Mouse (Mus musculus) heart, postnatal 0 days (tissue): ENCODE results near the gene Sgk1. TPM values are rescaled to one million over a fixed set of nuclear protein-coding genes. Genes with fewer than 3 reads are reported as not detected.
A peak's percentile ranks its signal among the peaks of the same experiment; 100 is the strongest.

Source experiments
- ATAC-seq: fragments of 200-750 bp; cut with Nextera tagmentation; 2 replicates; pipeline ENCODE4 v1.8.0; 2017; ENCODE audit warnings: low read depth, moderate number of reproducible peaks, moderate library complexity; ENCODE audit not compliant: insufficient read depth
- DNase-seq: peaks from one replicate; pipeline ENCODE4 v3.0.0-alpha.2; 2016; ENCODE audit warnings: low spot score
- H3K27ac ChIP-seq: fragments of 300-500 bp; sonication (generic); 2 replicates; pipeline ENCODE4 v1.5.1; 2014; ENCODE audit warnings: low read depth, mild to moderate bottlenecking
- H3K27me3 ChIP-seq: fragments of 300-500 bp; sonication (generic); 2 replicates; pipeline ENCODE4 v1.6.1; 2014; ENCODE audit warnings: low read length, mixed read lengths; ENCODE audit not compliant: control insufficient read depth, insufficient read depth
- H3K36me3 ChIP-seq: fragments of 300-500 bp; sonication (generic); replicated peaks from 2 replicates; pipeline ENCODE4 v1.6.1; 2014; ENCODE audit warnings: low read length, mixed read lengths; ENCODE audit not compliant: control insufficient read depth, insufficient read depth
- H3K4me1 ChIP-seq: fragments of 300-500 bp; sonication (generic); 2 replicates; pipeline ENCODE4 v1.6.1; 2014; ENCODE audit warnings: antibody characterized with exemption; ENCODE audit not compliant: control insufficient read depth, insufficient read depth
- H3K4me2 ChIP-seq: fragments of 300-500 bp; sonication (generic); 2 replicates; pipeline ENCODE4 v1.6.1; 2014; ENCODE audit warnings: low read depth, mild to moderate bottlenecking, low read length, moderate library complexity
- H3K4me3 ChIP-seq: fragments of 300-500 bp; sonication (generic); 2 replicates; pipeline ENCODE4 v1.5.1; 2014; ENCODE audit warnings: low read depth, low read length
- H3K9ac ChIP-seq: fragments of 300-500 bp; sonication (generic); replicated peaks from 2 replicates; pipeline ENCODE4 v1.6.1; 2014; ENCODE audit warnings: low read depth, low read length, mixed read lengths
- H3K9me3 ChIP-seq: fragments of 300-500 bp; sonication (generic); replicated peaks from 2 replicates; pipeline ENCODE4 v1.6.1; 2016; ENCODE audit warnings: low read length; ENCODE audit not compliant: control insufficient read depth
- CTCF ChIP-seq: IDR thresholded peaks from 2 replicates; pipeline ENCODE4 v1.5.1; 2016; ENCODE audit warnings: antibody characterized with exemption, control low read depth, low read depth
- EP300 ChIP-seq: IDR thresholded peaks from 2 replicates; pipeline ENCODE4 v1.6.1; 2016; ENCODE audit warnings: antibody characterized with exemption, low read depth
- WGBS: fragments of 180-500 bp; shearing (Covaris S2); extraction: QIAGEN DNeasy Blood & Tissue Kit; methylation state at CpG from one replicate; pipeline ENCODE4 v1.1.7; 2014; 5-methylcytosine and 5-hydroxymethylcytosine counted together
- polyA plus RNA-seq: library from polyadenylated mRNA; unstranded; fragments of >200 nt; fragmentation: Nextera tagmentation; extraction: Ambion mirVana; gene quantifications from 2 replicates; pipeline ENCODE4 v1.2.1, GENCODE M21; 2015
- total RNA-seq: library from RNA; depleted of rRNA; stranded (reverse); fragments of >200 nt; gene quantifications from 2 replicates; pipeline ENCODE4 v1.2.3, GENCODE M21; 2014; ENCODE audit warnings: low replicate concordance

Gene Sgk1
- total and polyA plus RNA-seq, 2 experiments from 2014 or later: 35.8 to 134 TPM

DNA sequence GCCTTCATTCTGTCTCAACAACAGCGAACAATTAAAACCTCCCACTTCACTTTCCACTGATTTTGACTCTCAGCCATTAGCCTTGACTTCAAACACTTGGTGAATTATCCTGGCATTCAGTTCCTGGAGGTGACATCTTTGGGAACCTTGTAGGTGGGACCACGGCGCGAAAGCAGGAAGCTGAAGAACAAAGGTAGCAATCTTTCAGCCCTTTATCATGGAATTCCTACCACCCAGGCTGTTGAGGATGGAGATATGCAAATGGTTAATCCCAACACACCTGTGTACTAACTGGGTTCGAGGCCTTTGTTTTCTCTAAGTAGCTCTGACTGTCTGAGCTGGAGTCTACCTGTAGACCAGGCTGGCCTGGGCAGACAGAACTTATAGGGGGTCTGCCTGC is 106.5 kb downstream of the Sgk1 start:
- WGBS: 78% methylated on average over 5 of the region's 5 CpGs

DNA sequence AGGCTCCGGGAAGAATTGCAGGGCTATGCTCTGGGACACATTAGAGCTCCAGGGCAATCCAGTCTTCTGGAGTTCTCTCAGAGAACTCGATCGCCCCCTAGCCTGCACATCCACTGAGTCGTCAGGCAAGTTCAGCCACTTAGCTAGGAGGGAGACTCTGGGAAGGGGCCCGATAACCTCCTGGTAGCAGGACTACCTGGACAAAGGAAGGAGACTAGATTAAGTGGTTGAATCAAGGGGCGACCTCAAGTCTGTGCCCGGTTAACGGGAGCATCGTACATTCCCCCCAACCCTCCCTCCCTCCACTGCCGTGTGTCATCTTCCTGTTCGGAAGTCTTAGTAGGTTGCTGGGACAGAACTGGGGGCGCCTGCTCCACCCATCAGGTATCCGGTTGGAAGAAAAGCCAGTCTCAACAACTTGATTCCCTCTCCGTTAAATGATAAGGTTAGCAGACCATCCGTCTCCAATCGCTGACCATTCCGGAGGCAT is 109.4 kb downstream of the Sgk1 start:
- H3K4me3 ChIP-seq: peak overlapping the region; percentile 81
- no peaks in the 10 kb centered on the region for H3K4me1 ChIP-seq
- TF ChIP-seq EP300 (peak; percentile 80), CTCF (peak; percentile 76)
- H3K4me2 ChIP-seq: peak overlapping the region; percentile 93
- H3K9me3 ChIP-seq: no peaks in the 10 kb centered on the region
- peak overlapping the region; percentile 99 for H3K27ac ChIP-seq
- H3K9ac ChIP-seq: 0 out of 2 replicates have a peak overlapping the region, but pooled peaks have one; percentile 90
- 17% methylated on average over 17 of the region's 17 CpGs for WGBS
- H3K27me3 ChIP-seq: peaks cover 4% of the 10 kb centered on the region; the same call in 1 of the 2 replicates
- peaks cover 6% of the 10 kb centered on the region for H3K36me3 ChIP-seq
- DNase-seq: peak; percentile 81
- peak; percentile 7; the same call in 1 of the 2 replicates for ATAC-seq

More for the DNA sequence above, 106.5 kb downstream of the Sgk1 start:
- no peak overlapping the region for H3K9ac ChIP-seq
- H3K4me2 ChIP-seq: no peak overlapping the region
- H3K4me3 ChIP-seq: no peak overlapping the region
- no peak for DNase-seq
- H3K9me3 ChIP-seq: no peaks in the 10 kb centered on the region
- H3K4me1 ChIP-seq: no peaks in the 10 kb centered on the region
- no peak for TF ChIP-seq CTCF
- no peak for TF ChIP-seq EP300
- no peak for ATAC-seq
- no peaks in the 10 kb centered on the region for H3K36me3 ChIP-seq
- H3K27me3 ChIP-seq: peaks cover 4% of the 10 kb centered on the region; the same call in 1 of the 2 replicates
- no peak overlapping the region for H3K27ac ChIP-seq

DNA sequence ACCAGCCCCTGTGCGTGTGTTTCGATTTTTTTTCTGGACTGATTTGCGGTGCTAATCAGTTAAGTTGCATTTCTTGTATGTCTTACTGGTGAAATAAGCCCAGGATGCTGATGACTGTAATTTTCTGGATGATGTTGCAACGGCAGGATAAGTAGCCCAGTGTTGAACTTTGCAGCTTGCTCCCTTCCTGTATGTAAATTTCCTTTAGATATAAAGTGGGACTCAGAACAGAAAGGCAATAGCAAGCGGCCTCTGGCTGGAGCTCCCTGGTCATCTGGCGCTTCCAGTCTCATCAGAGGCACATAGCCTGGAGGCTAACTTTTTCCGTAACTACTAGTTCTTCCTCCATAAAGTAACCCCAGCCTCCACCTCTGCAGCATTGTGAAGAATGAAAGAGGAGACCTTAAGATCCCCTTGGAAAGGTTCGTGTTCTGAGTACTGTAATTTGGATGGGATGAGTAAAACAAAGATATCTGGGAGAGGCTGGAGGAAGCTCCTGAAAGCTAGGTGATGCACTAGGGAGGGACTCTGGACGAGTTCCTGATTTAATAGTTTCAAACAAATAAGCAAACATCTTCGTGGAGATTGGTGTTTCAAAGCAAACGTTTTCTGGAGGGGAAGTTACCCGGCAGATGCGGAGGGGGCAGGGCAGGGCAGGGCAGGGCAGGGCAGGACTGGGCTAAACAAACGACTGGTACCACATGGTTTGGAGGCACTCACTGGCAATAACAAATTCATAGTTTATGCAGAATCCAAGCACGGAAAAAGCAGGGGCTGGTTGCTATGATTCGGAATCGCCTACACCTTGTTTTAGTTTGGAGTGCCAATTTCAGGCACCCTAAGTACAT is 110.2 kb downstream of the Sgk1 start:
- WGBS: 28% methylated on average over 17 of the region's 17 CpGs
- peak overlapping the region; percentile 99 for H3K27ac ChIP-seq
- peak overlapping the region; percentile 93 for H3K4me2 ChIP-seq
- H3K9me3 ChIP-seq: no peaks in the 10 kb centered on the region
- H3K4me1 ChIP-seq: no peaks in the 10 kb centered on the region
- peaks cover 4% of the 10 kb centered on the region; the same call in 1 of the 2 replicates for H3K27me3 ChIP-seq
- peaks cover 14% of the 10 kb centered on the region for H3K36me3 ChIP-seq
- no peak for ATAC-seq
- H3K9ac ChIP-seq: peak overlapping the region; percentile 90
- DNase-seq: peak; percentile 34
- peak overlapping the region; percentile 81 for H3K4me3 ChIP-seq
- TF ChIP-seq EP300: no peak
- no peak for TF ChIP-seq CTCF

DNA sequence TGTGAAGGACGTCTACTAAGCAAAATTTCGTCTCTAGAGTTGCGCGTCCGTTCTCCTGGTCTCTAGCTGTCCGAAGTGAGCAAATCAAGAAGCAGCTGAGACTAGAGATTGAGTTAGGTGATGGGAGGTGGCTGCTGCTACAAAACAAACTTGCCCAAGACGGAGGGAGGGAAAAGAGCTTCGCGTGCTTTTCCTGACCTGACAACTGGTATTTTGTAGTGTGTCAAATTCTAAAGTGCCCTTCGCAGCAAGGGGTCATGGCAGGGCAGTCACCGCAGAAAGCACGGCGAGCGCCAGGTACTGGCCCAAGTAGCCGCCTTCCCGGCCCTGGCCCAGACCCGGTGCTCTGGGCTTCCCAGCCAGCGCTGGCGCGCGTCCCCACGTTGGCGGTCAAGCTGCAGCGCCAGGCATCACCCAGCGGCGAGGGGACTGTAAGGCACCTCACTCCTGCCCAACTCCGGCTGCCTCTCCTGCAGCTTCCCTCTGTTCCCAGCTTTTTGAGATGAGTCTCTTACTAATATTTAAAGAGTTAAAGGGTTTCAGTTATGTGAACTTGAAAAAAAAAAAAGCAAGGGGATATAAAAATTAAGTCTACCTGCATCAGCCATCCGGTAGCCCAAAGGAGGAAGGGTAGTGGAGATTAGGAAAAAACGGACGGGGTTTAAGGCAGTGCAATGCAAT is 111.0 kb downstream of the Sgk1 start:
- H3K27ac ChIP-seq: peak overlapping the region; percentile 99
- H3K9ac ChIP-seq: peak overlapping the region; percentile 90
- peak; percentile 42 for ATAC-seq
- 2% methylated on average over 30 of the region's 30 CpGs for WGBS
- no peak for TF ChIP-seq EP300
- TF ChIP-seq CTCF: peak; percentile 62
- peak overlapping the region; percentile 81 for H3K4me3 ChIP-seq
- peaks cover 22% of the 10 kb centered on the region for H3K36me3 ChIP-seq
- DNase-seq: peak; percentile 76
- H3K27me3 ChIP-seq: peaks cover 4% of the 10 kb centered on the region; the same call in 1 of the 2 replicates
- H3K4me2 ChIP-seq: peak overlapping the region; percentile 93
- no peaks in the 10 kb centered on the region for H3K9me3 ChIP-seq
- no peaks in the 10 kb centered on the region for H3K4me1 ChIP-seq

DNA sequence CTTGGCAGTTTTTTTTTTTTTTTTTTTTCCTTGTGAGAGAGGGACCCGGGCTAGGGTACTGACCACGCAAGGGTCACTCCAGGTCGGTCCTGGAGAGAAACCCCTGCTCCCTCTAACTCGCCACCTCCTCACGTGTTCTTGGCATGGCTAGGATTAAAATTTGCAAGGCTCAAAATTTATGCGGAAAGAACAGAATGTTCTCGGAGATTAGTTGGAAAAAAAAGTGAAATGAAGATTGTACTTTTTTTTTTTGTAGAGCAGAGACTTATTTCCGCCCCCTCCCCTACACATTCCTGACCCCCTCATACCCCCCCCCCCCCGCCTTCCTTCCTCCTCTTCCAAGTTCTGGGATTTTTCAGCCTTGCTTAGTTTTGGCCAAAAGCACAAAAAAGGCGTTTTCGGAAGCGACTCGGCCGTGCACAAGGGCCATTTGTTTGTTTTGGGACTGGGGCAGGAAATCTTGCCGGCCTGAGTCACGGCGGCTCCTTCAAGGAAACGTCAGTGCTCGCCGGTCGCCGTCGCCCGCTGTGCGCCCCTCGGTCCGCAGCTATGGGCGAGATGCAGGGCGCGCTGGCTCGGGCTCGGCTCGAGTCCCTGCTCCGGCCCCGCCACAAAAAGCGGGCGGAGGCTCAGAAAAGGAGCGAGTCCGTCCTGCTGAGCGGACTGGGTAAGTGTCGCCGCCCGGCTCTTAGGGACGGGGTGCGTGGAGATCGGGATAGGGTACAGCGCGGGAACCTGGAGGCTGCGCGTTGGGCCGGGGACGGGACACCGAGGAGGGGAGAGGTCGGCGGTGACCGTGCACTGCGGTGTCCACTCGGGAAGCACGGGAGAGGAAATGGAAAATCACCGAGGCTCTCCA is 111.8 kb downstream of the Sgk1 start:
- Histone ChIP-seq H3K4me2 (peak overlapping the region; percentile 93), H3K36me3 (peaks cover 29% of the 10 kb centered on the region), H3K9me3 (no peaks in the 10 kb centered on the region), H3K4me3 (peak overlapping the region; percentile 81), H3K27ac (peak overlapping the region; percentile 99), H3K27me3 (peaks cover 4% of the 10 kb centered on the region; the same call in 1 of the 2 replicates), H3K9ac (peak overlapping the region; percentile 90), H3K4me1 (no peaks in the 10 kb centered on the region)
- ATAC-seq: peak; percentile 52
- peak; percentile 80 for DNase-seq
- WGBS: under 1% methylated on average over 53 of the region's 60 CpGs
- TF ChIP-seq CTCF: no peak
- peak; percentile 92 for TF ChIP-seq EP300
